Mouse (Mus musculus) kidney, adult 18-20 months (tissue): ENCODE measurements around the gene Npy1r.

ENCODE experiments used
- DNase-seq: peaks from one replicate; pipeline ENCODE4 v3.0.0; 2021

Gene Npy1r

GRCm38 (mm10) chr8:66696970-66697843, at the start of gene Npy1r:
Gene Npy1r, plus strand, starts transcription at chr8:66697192.
- DNase-seq = peak; percentile 31

- no peak for DNase-seq
Observed at GRCm38 (mm10) chr8:66681261-66681660, 15.7 kb upstream of the Npy1r start.

GRCm38 (mm10) chr8:66687511-66688329, 9.3 kb upstream of the Npy1r start, which contains the start of gene Npy5r:
Gene Npy5r, minus strand, starts transcription at chr8:66688128.
- no peak for DNase-seq

- no peak for DNase-seq
Observed at GRCm38 (mm10) chr8:66688395-66688794, 8.6 kb upstream of the Npy1r start.

- no peak for DNase-seq
Observed at GRCm38 (mm10) chr8:66688799-66689198, 8.2 kb upstream of the Npy1r start.

GRCm38 (mm10) chr8:66690402-66690801, 6.6 kb upstream of the Npy1r start:
- DNase-seq = no peak

GRCm38 (mm10) chr8:66698011-66698410, 1.0 kb downstream of the Npy1r start:
- no peak for DNase-seq

GRCm38 (mm10) chr8:66698782-66699181, 1.8 kb downstream of the Npy1r start:
- DNase-seq = no peak

- DNase-seq = no peak
Observed at GRCm38 (mm10) chr8:66714324-66714975, 17.5 kb downstream of the Npy1r start.

- no peak for DNase-seq
Observed at GRCm38 (mm10) chr8:66722835-66723234, 25.8 kb downstream of the Npy1r start.

GRCm38 (mm10) chr8:66729446-66729845, 32.5 kb downstream of the Npy1r start:
- DNase-seq = no peak

GRCm38 (mm10) chr8:66731957-66732356, 35.0 kb downstream of the Npy1r start:
- DNase-seq = no peak

GRCm38 (mm10) chr8:66742359-66742758, 45.4 kb downstream of the Npy1r start:
- DNase-seq = no peak

GRCm38 (mm10) chr8:66745612-66746011, 48.6 kb downstream of the Npy1r start:
- no peak for DNase-seq

- no peak for DNase-seq
Observed at GRCm38 (mm10) chr8:66751621-66752020, 54.6 kb downstream of the Npy1r start.

- DNase-seq = no peak
Observed at GRCm38 (mm10) chr8:66756161-66756560, 59.2 kb downstream of the Npy1r start.
